Mouse (Mus musculus): ENCODE results near the gene Gm340.

Gm340 gene

DNA sequence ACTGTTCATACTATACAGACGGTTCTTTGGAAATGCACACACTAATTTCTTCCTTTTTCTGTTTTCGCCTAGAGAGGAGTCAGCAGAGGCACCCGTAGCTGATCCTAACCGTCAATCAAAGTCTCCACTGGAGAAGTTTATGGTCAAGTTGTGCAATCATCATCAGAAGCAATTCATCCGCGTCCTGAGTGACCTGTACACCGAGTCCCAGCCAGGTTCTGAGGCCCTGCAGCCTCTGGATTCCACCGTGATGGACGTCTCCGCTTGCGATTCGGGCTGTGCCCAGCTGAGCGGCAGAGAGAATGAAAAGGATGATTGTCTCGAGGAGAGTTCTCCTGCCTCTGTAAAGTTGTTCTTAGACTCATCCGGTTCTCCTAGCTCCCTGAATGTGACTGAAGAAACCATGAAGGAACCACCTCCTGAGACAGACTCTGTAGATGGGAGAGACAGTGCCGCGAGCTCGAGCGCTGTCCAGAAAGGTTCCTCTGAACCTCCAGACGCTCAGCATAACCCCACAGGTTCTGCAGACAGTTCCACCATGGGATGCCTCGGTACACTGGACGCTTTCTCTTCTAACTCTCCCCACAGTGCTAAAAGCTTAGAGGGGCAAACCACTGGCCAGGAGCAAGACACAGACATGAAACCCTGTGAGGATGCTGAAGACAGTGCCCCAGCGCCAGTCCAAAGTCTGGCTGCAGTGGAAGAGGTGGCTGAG, at the start of gene Gm340:
Gene Gm340, plus strand, starts transcription at position 665 of the 715 bp plus-strand sequence.
- no peak for DNase-seq (ENCODE audit: inconsistent age in 2 of 2, low spot score in 1 of 2)

DNA sequence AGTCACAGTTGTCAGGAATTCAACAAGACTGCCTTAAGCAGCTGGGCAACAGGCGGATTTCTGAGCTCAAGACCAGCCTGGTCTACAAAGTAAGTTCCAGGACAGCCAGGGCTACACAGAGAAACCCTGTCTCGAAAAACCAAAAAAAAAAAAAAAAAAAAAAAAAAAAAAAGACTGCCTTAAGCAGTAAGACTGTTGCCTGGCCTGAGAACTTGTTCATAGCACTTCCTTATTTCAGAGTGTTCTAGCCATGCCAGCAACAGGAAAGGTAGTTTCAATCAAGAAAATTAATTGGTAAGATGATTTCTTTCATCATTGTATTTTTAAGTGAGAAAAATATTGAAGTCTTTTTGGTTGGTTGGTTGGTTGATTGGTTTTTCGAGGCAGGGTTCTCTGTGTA, 48.1 kb upstream of the Gm340 start:
- DNase-seq (ENCODE audit: inconsistent age in 2 of 2, low spot score in 1 of 2) = no peak

DNA sequence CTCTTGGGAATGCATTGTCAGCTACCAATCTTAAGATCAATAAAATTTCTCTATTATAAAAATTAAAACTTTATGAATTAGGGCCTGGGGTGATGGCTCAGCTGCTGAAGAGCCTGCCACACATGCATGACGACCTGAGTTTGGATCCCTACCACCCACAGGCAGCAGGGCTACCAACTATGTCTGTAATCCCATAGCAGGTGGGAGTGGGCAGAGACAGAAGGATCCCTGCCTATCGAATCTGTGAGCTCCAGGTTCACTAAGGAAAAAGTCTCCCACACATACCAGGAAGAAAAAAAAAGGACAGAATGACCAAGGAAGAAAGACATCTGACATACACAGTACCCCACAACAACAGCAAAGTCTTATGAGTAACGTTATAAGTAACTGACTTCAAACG, 25.2 kb upstream of the Gm340 start:
- DNase-seq (ENCODE audit: inconsistent age in 2 of 2, low spot score in 1 of 2) = no peak

DNA sequence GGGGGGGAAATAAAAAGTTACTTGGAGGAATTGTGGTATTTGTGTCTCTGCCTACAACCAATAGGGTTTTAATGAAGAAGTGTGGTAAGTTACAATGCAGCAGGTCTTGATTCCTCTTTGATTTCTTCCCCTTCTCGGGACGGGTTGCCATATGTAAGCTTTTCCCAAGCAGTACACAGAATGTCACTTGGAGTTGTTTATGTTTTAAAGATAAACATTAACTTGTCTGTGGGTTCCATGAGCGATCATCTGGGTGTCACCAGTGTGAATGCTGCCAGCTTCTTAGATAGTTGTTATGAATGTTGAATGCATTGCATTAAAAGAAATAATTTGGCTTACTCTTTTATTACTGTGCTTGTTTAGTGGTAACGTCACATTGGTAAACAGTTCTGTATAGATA, 24.7 kb upstream of the Gm340 start:
- DNase-seq (ENCODE audit: inconsistent age in 2 of 2, low spot score in 1 of 2) = no peak

DNA sequence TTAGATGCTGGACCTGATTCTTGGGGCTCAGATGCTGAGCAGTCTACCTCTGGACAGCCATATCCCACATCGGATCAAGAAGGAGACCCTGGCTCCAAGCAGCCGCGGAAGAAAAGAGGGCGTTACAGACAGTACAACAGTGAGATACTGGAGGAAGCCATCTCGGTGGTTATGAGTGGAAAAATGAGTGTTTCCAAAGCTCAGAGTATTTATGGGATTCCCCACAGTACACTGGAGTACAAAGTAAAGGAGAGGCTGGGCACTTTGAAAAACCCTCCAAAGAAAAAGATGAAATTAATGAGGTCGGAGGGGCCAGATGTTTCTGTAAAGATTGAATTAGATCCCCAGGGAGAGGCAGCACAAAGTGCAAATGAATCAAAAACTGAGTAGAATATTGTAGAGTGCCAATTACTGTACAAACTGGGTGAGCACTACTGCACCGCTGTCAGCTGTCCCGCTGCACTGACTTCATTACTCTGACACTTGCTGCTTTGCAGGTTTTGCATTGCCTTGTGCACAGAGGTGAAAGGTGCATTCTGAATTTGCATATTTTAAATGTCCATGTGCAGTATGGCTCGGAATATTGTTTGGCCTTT, 23.2 kb upstream of the Gm340 start:
- no peak for DNase-seq (ENCODE audit: inconsistent age in 2 of 2, low spot score in 1 of 2)

DNA sequence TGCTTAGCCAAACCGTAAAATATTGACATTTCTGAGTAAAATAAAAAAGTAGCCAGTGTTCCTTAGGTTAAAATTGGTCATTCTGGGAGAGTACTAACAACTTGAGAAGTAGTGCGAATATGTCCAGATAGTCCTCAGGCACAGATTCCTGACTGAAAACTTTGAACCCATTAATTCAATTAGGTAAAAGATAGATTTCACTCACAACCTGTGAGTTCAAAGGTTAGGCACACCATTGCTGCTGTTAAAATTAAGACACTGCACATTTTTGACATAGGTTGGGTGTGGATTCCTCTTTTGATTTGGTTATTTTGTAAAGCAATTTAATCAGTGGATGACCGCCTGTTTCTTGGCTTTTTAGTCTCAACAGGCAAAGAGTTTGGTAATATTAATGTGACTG, 21.3 kb upstream of the Gm340 start:
- no peak for DNase-seq (ENCODE audit: inconsistent age in 2 of 2, low spot score in 1 of 2)

DNA sequence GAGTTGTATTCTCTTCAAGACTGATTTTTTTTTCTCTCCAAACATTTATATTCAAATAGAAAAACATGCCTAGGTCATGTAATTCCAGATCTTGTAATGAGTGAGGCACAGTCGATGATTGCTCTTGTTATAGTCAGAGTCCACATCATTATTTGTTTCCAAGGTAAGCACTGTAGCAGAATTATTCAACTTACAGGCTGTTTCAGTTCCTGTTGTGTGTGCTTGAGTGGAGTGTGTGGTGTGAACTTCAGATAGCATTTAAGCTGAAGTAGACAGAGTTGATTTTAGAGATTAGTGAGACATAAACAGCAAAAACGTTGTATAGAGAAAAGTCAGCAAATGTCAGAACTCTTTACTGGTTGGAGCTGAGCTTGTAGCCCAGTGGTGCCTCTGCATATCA, 13.4 kb upstream of the Gm340 start:
- no peak for DNase-seq (ENCODE audit: inconsistent age in 2 of 2, low spot score in 1 of 2)

DNA sequence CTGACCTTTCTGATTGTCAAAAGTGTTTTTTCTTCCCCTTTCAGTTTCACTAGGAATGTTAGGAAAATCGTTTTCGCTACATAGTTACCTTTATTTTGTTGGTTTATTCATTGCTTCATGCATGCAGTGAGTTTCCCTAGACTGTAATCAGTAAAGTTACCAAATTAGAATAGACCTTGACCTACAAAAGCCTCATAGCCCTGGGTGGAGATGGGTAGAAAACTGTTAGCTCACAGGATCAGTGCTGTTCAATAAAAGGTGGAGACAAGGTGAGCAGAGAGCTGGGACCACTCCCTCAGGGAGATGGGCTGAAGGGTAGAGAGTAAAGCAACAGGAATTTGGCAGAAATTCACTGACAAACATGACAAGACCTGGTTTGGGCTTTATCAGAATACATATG, 8.5 kb upstream of the Gm340 start:
- DNase-seq (ENCODE audit: inconsistent age in 2 of 2, low spot score in 1 of 2) = no peak

DNA sequence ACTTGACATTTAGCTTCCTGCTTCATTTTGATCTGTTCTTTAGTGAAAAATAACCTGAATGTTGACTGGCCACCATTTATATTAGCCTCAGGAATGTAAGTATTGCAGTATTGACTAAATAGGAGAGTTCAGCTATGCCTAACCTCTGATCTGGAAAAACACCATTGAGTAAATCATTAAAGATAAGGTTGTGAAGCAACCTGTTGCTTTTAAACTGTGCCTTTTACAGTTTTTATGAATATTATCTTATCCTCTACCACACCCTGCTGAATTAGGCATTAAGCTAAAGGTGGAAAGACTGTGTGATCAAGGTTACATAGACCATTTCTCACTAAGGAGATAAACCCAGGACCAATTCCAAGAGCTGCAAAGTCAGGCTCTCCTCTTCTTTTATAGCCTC, 4.6 kb upstream of the Gm340 start:
- no peak for DNase-seq (ENCODE audit: inconsistent age in 2 of 2, low spot score in 1 of 2)

DNA sequence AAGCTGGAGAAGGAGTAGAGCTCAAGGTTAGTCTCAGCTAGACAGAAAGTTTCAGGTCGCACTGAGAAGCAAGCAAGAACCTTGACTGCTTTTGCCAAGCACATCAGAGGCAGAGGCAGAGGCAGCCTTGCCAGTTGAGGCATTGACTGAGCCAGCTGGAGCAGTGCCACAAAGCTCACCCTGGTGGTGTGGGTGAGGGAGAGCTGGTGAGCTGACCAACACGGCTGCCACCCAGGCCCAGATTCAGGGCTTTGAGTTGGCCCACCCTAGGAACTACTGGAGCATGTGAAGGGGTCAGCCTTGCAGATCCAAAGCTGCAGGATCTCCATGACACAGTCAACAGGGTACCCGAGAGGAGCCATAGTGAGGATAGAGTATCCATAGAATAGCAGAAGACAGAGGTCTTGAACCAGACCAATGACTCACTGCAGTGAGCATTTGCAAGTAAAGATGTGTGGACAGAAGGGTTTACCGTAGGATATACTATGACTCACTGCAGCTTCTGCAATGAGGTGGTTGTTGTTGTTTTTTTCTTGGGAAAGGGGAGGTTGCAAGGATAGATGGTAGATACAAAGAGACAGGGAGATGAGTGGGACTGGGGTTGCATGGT, 2.8 kb upstream of the Gm340 start:
- DNase-seq (ENCODE audit: inconsistent age in 2 of 2, low spot score in 1 of 2) = peak; percentile 76 to 91

DNA sequence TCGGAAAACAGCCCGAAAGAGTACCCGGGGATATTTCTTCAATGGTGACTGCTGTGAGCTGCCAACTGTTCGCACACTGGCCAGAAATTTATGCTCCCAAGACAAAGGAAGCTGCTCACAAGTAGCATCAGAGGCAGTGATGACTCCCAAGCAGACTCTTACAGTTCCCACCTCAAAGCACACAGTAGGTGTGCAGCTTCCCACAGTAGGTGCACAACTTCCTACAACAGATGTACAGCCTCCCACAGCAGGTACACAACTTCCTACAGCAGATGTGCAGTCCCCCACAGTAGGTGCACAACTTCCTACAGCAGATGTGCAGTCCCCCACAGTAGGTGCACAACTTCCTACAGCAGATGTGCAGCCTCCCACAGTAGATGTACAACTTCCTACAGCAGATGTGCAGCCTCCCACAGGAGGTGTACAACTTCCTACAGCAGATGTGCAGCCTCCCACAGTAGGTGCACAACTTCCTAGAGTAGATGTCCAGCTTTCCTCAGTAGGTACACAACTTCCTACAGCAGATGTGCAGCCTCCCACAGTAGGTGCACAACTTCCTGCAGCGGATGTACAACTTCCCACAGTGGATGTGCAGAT, 846 bp downstream of the Gm340 start:
- DNase-seq (ENCODE audit: inconsistent age in 2 of 2, low spot score in 1 of 2) = no peak

DNA sequence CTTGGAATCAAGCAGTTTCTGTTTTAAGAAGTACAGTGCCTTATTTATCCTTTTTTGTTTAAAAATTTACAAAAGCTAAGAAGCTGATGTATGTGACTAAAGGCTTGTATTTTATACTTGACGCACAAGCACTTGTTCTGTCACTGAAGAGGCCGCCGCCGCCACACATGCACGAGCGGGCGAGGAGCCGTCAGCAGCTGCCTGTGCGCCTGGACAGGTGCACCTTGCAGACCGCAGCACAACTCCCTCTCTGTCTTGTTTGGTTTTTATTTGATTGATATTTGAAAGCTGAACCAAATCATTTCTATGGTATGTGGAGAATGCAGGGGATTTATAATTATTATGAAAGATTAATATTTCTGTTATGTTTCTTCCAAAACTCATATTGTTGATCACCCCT, 4.6 kb downstream of the Gm340 start:
- DNase-seq (ENCODE audit: inconsistent age in 2 of 2, low spot score in 1 of 2) = no peak

DNA sequence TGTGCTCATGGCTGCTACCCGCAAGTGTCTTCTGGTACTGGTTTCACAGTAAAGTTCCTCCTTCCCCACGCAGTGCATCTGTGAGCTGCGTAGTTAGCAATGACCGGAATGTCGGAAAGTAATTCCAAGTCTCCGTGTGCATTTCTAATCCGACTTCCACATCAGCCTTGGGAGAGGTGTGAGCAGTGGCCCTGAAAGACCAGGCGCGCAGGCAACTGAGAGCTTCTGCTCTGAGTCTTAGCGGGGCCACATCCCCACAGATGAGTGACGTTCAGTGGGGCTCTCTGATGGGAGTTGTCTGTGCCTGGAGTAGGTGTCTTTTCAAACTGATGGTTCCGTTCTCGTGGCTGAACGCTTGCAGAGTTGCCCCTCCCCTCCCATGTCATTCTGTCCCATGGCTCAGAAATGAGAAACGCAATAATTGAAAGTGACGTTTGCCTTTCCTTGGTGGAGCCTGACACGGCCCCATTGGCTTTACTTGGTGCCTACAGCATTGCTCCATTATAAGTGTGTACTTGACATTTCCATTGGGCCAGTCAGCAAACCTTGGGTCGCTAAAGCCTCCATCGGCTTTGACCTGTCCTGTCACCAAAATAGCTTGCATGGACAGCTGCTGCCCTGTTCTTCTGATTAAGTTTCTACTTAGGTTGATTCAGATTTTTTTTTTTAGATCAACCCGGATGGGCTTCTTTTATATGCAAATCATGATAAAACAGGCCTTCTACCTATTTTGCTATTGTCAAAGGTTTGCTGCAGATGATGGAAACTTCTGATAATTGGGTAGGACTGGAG, 5.5 kb downstream of the Gm340 start:
- peak in 1 of 2 experiments; percentile 50 for DNase-seq (ENCODE audit: inconsistent age in 2 of 2, low spot score in 1 of 2)

DNA sequence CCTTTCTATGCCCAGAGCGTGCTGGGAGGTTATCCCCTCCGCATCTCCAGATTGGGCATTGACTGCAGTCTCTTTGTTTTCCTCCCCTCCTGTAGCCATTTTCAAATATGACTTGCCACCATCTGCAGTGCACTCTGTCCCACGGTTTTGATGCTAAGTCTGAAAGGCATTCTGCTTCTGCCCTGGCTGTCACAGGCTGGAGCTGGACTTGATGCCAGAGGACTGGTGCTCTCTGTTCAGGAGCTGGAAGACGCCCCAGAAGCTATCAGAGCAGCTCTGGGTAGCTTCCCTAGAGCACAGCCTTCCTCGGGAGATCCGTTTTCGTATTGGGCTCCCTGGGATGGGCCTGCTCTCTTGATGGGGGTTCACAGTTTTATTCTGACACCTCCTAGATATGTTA, 6.9 kb downstream of the Gm340 start:
- DNase-seq (ENCODE audit: inconsistent age in 2 of 2, low spot score in 1 of 2) = no peak

DNA sequence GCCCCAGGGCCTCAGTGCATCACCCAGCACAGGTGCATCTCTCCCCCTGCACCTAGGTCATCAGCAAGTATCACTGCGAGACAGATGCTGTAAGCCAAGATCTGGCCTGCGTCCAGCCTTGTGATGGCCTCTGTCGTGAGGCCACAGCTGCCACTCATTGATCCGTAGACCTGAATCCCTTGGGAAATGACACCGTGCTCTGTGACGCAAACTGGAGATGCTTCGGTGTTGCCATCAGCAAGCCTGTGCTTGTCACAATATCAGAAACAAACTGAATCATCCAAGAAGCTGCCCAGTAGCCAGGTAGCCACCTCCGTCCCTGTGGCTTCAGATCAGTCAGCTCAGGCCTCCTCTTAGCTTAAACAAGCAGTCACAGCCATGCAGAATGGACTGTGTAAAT, 7.5 kb downstream of the Gm340 start:
- DNase-seq (ENCODE audit: inconsistent age in 2 of 2, low spot score in 1 of 2) = no peak

DNA sequence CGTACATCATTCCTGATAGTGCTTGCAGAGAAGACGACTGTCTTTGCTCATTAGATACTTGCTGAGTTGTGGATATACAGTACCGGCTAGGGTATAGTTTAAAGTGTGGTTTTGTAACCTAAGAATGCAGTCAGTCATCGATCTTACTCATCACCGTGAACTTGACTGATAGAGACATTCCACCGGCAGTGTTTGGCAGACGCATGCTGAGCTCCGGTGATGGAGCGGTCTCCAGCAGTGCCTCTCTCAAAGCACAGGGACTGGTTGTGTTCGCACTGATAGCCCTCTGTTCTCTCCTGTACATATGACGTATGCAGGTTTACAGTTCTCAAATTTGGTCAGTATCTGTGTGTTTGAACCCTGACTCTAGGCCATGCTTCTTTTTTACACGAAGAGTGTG, 9.6 kb downstream of the Gm340 start:
- DNase-seq (ENCODE audit: inconsistent age in 2 of 2, low spot score in 1 of 2) = no peak

DNA sequence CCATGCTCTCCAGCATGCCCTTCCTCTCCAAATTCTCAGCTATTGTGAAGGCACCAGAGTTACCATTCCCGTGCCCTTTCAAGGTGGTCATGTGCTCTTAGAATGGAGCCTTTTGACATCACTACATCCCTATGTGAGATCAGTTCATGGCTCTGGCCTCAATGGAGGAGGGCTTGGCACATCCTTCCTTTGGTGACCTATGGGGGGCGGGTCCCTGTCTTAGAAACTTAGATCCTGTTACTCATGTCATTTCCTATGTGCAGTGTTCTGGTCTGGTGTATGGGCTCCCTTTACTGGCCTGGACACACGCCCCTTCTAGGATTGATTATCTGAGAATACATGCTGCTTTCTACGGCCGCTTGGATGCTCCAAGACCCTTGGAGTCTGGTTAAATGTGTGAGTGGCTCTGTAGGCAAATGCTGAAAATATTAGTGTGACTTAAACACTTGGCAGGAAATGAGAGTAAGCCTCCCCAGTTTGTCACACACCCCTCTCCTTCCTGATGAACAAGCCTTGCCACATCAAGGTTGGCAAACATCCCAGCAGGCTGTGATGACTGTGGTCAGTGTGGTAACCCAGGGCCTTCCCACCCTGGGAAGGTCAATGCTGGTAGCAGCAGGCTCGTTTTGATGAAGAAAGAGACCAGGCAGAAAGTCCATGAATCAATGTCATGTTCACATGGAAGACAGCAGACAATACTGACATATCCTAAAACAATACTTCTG, 15.2 kb downstream of the Gm340 start:
- peak; percentile 89 to 96 for DNase-seq (ENCODE audit: inconsistent age in 2 of 2, low spot score in 1 of 2)

DNA sequence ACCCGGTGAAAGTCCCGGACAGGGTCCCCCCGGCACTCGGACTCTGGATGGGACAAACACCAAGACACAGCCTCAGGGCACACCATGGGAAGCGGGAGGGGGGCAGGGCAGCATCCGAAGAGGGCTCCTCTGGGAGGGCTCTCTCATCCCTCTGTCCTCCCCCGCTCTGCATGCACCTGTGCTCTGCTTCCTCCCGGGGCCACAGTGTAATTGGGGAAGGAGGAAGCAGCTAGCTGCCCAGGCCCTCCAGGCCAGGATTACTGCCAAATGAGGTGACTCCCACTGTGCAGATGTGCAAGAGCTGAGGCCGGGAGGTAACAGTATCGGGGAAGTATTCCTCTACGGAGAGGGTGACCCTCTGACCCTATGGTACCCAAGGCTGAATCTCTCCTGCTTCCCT, 18.5 kb downstream of the Gm340 start:
- no peak for DNase-seq (ENCODE audit: inconsistent age in 2 of 2, low spot score in 1 of 2)

DNA sequence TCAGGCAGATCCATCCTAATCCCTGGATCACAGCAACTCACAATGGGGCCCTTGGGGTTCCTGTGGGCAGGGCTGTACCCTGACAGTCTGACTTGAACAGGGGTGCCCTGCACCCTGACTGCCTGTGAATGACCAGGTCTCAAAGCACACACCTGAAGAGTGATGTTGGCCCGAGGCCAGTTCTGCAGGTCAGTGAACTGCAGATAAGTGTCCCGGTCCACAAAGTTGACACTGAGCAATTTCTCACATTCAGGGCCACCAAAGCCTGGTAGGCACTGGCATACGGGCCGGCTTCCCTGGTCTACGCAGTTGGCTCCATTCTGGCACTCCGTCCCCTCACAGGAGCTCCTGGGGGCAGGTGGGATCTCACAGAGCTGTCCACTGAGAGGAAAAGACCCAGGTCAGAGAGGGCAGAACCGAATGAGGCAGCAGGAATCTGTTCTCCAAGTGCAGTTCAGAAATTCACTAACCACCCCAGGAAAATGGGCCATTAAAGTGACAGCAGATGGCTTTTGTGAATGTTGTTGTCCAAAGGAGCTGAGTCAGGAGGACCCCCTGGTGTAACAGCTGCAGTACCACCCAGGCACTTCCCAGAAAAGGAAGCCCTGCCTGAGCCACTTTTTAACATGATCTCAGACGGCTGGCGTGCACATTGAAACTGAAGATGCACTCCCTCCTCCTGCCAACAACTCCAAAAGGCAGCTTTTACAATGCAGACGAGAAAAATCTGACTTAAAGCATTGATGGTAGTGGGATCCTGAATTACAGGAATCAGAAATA, 24.2 kb downstream of the Gm340 start:
- DNase-seq (ENCODE audit: inconsistent age in 2 of 2, low spot score in 1 of 2) = no peak

DNA sequence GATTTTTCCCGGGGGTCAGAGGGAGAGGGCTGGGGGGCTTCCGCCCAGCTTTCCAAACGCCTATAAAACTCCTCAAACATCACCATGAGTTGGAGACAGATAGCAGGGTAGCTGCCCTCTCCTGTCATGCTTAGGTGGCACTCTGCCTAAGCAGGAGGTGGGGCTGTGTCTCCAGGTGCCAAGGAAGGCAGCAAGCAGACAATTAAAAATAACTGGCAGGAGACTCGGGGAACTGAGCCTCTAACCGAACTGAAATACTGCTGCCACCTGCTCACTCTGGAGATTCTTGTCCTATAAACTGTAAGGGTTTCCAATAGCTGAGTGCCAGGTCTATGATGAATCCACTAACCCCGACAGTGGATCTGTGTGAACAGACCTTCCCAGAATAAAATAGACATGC, 29.5 kb downstream of the Gm340 start:
- no peak for DNase-seq (ENCODE audit: inconsistent age in 2 of 2, low spot score in 1 of 2)
